Comparison of ENCODE assay signal across 22 mouse cellular contexts in the genomic region with DNA sequence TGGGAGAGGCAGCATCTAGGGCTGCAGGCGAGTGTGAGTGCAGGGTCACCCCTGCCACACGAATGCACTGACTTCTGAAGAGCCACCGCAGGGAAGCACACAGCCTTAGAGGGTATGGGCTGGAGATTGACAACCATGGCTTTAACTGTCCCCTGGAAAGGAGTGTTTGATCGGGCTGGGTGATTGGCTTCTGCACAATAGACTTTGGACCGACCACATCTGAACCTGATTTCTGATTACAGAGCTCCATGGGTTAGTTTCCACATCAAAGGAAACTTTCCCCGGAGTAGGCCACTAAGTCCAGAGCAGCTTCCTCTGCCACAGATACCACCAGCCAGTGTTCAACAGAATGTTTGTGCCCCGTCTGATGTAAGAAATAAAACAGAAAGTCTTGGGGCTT. TPM values are rescaled to one million over a fixed set of nuclear protein-coding genes. Genes with fewer than 3 reads are reported as not detected.
DNase-seq lines count a peak whose midpoint lies in the region; ATAC-seq and TF ChIP-seq lines count a peak whose summit lies in the region.
"Had no signal": no experiment of that assay in that cellular context is flagged by ENCODE, and none has a peak within 500 bp of the region (broad histone marks: within the 10 kb centered on the region; RNA-seq: fewer than 3 reads in every experiment).

No protein-coding gene starts in this region.

- WGBS in heart, embryonic 11.5 days (ENCODE audit: insufficient replicate concordance), result 48% methylated on average over 7 of the region's 7 CpGs
- WGBS in intestine, embryonic 16.5 days, result 49% methylated on average over 7 of the region's 7 CpGs
- WGBS in liver, embryonic 14.5 days (ENCODE audit: insufficient replicate concordance), result 52% methylated on average over 7 of the region's 7 CpGs

- no peak for ATAC-seq in heart, embryonic 11.5 days (replicated peaks; ENCODE audit: insufficient number of reproducible peaks, low FRiP score, low TSS enrichment)
- peak; percentile 32; the same call in 1 of the 2 replicates for ATAC-seq in intestine, embryonic 16.5 days
- ATAC-seq in liver, embryonic 14.5 days (ENCODE audit: insufficient read depth), result no peak
- ATAC-seq: forebrain, embryonic 13.5 days; hindbrain, postnatal 0 days; Patski had no signal

- H3K27ac ChIP-seq in heart, embryonic 11.5 days (ENCODE audit: low read depth, low read length), result no peak overlapping the region
- H3K27ac ChIP-seq in intestine, embryonic 16.5 days (ENCODE audit: low read length), result no peak overlapping the region; the same call in 1 of the 2 replicates
- H3K27ac ChIP-seq in liver, embryonic 14.5 days, result no peak overlapping the region
- H3K27ac ChIP-seq: forebrain, embryonic 13.5 days; heart, embryonic 15.5 days; hindbrain, postnatal 0 days; lung, embryonic 15.5 days; neural tube, embryonic 12.5 days had no signal

- no peak for TF ChIP-seq CTCF in liver, embryonic 14.5 days (IDR thresholded peaks at IDR 0.05; ENCODE audit: low read depth)

- H3K4me1 ChIP-seq in heart, embryonic 11.5 days (ENCODE audit: control insufficient read depth, insufficient read depth, low read length), result peaks cover 12% of the 10 kb centered on the region; the same call in 1 of the 2 replicates
- H3K4me1 ChIP-seq in intestine, embryonic 16.5 days (ENCODE audit: control insufficient read depth, insufficient read depth, low read length), result peaks cover 17% of the 10 kb centered on the region; the same call in 1 of the 2 replicates
- peaks cover 20 to 38% of the 10 kb centered on the region in 2 experiments for H3K4me1 ChIP-seq in liver, embryonic 14.5 days (replicated peaks; ENCODE audit: control insufficient read depth in 2 of 2, insufficient read depth in 2 of 2, low read length in 1 of 2)

- H3K4me2 ChIP-seq in heart, embryonic 11.5 days, result no peak overlapping the region
- no peak overlapping the region for H3K4me2 ChIP-seq in intestine, embryonic 16.5 days (ENCODE audit: low read depth, low read length)
- peak overlapping the region; percentile 34; the same call in 1 of the 2 replicates for H3K4me2 ChIP-seq in liver, embryonic 14.5 days (ENCODE audit: low read depth)
- H3K4me2 ChIP-seq: forebrain, embryonic 13.5 days; heart, embryonic 15.5 days; lung, embryonic 15.5 days; midbrain, embryonic 11.5 days; neural tube, embryonic 12.5 days had no signal

- H3K36me3 ChIP-seq in heart, embryonic 11.5 days (ENCODE audit: control insufficient read depth, insufficient read depth, low read length), result no peaks in the 10 kb centered on the region
- H3K36me3 ChIP-seq in intestine, embryonic 16.5 days (ENCODE audit: control insufficient read depth, insufficient read depth, low read length), result no peaks in the 10 kb centered on the region
- H3K36me3 ChIP-seq in liver, embryonic 14.5 days (replicated peaks; ENCODE audit: control insufficient read depth, insufficient read depth, low read depth), result no peaks in the 10 kb centered on the region
- H3K36me3 ChIP-seq: heart, embryonic 15.5 days; lung, embryonic 15.5 days; neural tube, embryonic 12.5 days had no signal

- no peak for TF ChIP-seq EP300 in liver, embryonic 14.5 days (IDR thresholded peaks at IDR 0.05; ENCODE audit: low read depth)

- DNase-seq in heart, adult 11 months, result peak; percentile 27
- DNase-seq in liver, embryonic 14.5 days (ENCODE audit: low read depth in 3 of 3, low spot score in 3 of 3), result no peak
- peak; percentile 25 for DNase-seq in yolk sac, embryonic 10.5 days (ENCODE audit: low spot score)
- DNase-seq in cerebellum, adult 9-10 months, result no peak
- no peak for DNase-seq in cerebellum, postnatal 10 days
- DNase-seq: adrenal gland, postnatal 10 days; cerebellum, adult 9-11 months; gastrocnemius, postnatal 10 days; kidney, adult 11 months; kidney, postnatal 14 days; left cerebral cortex, postnatal 4 days; right cerebral cortex, postnatal 4 days had no signal

- H3K4me3 ChIP-seq in heart, embryonic 11.5 days (ENCODE audit: low read depth, low read length), result no peak overlapping the region
- H3K4me3 ChIP-seq in intestine, embryonic 16.5 days (ENCODE audit: low read length), result no peak overlapping the region
- H3K4me3 ChIP-seq in liver, embryonic 14.5 days (ENCODE audit: insufficient read depth in 1 of 2, low read depth in 2 of 2, low read length in 2 of 2), result no peak overlapping the region
- H3K4me3 ChIP-seq: forebrain, embryonic 13.5 days; heart, embryonic 15.5 days; lung, embryonic 15.5 days; myocyte; neural tube, embryonic 12.5 days had no signal

- H3K9me3 ChIP-seq in heart, embryonic 11.5 days (replicated peaks; ENCODE audit: control insufficient read depth, low read length), result no peaks in the 10 kb centered on the region
- no peaks in the 10 kb centered on the region for H3K9me3 ChIP-seq in intestine, embryonic 16.5 days (ENCODE audit: control insufficient read depth, low read length)
- no peaks in the 10 kb centered on the region for H3K9me3 ChIP-seq in liver, embryonic 14.5 days (ENCODE audit: control insufficient read depth, low read length)
- H3K9me3 ChIP-seq: forebrain, embryonic 13.5 days; heart, embryonic 15.5 days; lung, embryonic 15.5 days; neural tube, embryonic 12.5 days had no signal

- H3K27me3 ChIP-seq in heart, embryonic 11.5 days (ENCODE audit: control insufficient read depth, insufficient read depth, low read length), result peaks cover 22% of the 10 kb centered on the region
- H3K27me3 ChIP-seq in intestine, embryonic 16.5 days (replicated peaks; ENCODE audit: control insufficient read depth, insufficient read depth, low read length), result peaks cover 2% of the 10 kb centered on the region; the same call in 1 of the 2 replicates
- H3K27me3 ChIP-seq in liver, embryonic 14.5 days (ENCODE audit: control insufficient read depth, insufficient read depth, low read length), result peaks cover 9% of the 10 kb centered on the region
- H3K27me3 ChIP-seq: Patski had no signal

- H3K9ac ChIP-seq in heart, embryonic 11.5 days (ENCODE audit: low read depth, low read length), result no peak overlapping the region
- H3K9ac ChIP-seq in intestine, embryonic 16.5 days (ENCODE audit: low read depth, low read length), result no peak overlapping the region
- H3K9ac ChIP-seq in liver, embryonic 14.5 days (replicated peaks), result no peak overlapping the region
- H3K9ac ChIP-seq: forebrain, embryonic 13.5 days; heart, embryonic 15.5 days; lung, embryonic 15.5 days; neural tube, embryonic 12.5 days had no signal

RNA-seq across cellular contexts. Expression of gene Trim14, which starts 6.2 kb away (rescaled TPM):
- polyA plus RNA-seq in heart, embryonic 11.5 days (2014; fragmentation: Nextera tagmentation; extraction: Ambion mirVana), result 0.49 and 1.8 TPM in 2 replicates
- 14.8 and 15.2 TPM in 2 replicates for polyA plus RNA-seq in intestine, embryonic 16.5 days (2015; fragmentation: Nextera tagmentation; extraction: Ambion mirVana)
- polyA plus RNA-seq in liver, embryonic 14.5 days (2012; rRNA removed), result 4.1 and 4.3 TPM in 2 replicates
- polyA plus RNA-seq in liver, embryonic 14.5 days (2014; fragmentation: Nextera tagmentation; extraction: Ambion mirVana), result 7.5 and 9.5 TPM in 2 replicates

RNA-seq across cellular contexts. Expression of gene Nans, which starts 40.7 kb away (rescaled TPM):
- 75.7 and 84.2 TPM in 2 replicates for polyA plus RNA-seq in heart, embryonic 11.5 days (2014; fragmentation: Nextera tagmentation; extraction: Ambion mirVana)
- polyA plus RNA-seq in intestine, embryonic 16.5 days (2015; fragmentation: Nextera tagmentation; extraction: Ambion mirVana), result 112 and 120 TPM in 2 replicates
- 32.9 and 36.0 TPM in 2 replicates for polyA plus RNA-seq in liver, embryonic 14.5 days (2012; rRNA removed)
- polyA plus RNA-seq in liver, embryonic 14.5 days (2014; fragmentation: Nextera tagmentation; extraction: Ambion mirVana), result 49.4 and 51.8 TPM in 2 replicates

Comparison
In these comparisons a context has a peak if more than half of its experiments do, and no peak if none do; other contexts are left out.
1. DNase-seq: peak in heart, adult 11 months (single experiment) and yolk sac, embryonic 10.5 days (single experiment); none in liver, embryonic 14.5 days (0 of 3), cerebellum, adult 9-10 months (single experiment) and cerebellum, postnatal 10 days (0 of 2).